ENCODE assay signal across 11 mouse cellular contexts in genomic region chr10:109136763-109137732, GRCm38 (mm10).
A peak's percentile ranks its signal among the peaks of the same experiment; 100 is the strongest.
DNase-seq lines count a peak whose midpoint lies in the region; ATAC-seq and TF ChIP-seq lines count a peak whose summit lies in the region.
"Had no signal": no experiment of that assay in that cellular context is flagged by ENCODE, and none has a peak within 500 bp of the region (broad histone marks: within the 10 kb centered on the region; RNA-seq: fewer than 3 reads in every experiment).

No protein-coding gene starts in this region.

- H3K9me3 ChIP-seq in liver, embryonic 11.5 days (ENCODE audit: control insufficient read depth, low read length): no peaks in the 10 kb centered on the region
- H3K9me3 ChIP-seq: kidney, embryonic 15.5 days had no signal

- H3K4me3 ChIP-seq in liver, adult 2 months (ENCODE audit: insufficient read depth, low read depth, low read length): no peak overlapping the region
- H3K4me3 ChIP-seq in liver, embryonic 11.5 days (ENCODE audit: low read depth, low read length): no peak overlapping the region
- H3K4me3 ChIP-seq: kidney, embryonic 15.5 days had no signal

- no peak for ATAC-seq in liver, embryonic 11.5 days (replicated peaks; ENCODE audit: low FRiP score)
- ATAC-seq in hematopoietic stem cell, adult 5-6 weeks (replicated peaks in 1 of 2; ENCODE audit: insufficient read depth in 1 of 2, low FRiP score in 2 of 2, low TSS enrichment in 1 of 2, low read depth in 1 of 2, poor library complexity in 2 of 2, severe bottlenecking in 2 of 2): peak; percentile 92 to 98
- no peak for ATAC-seq in inflammation-experienced regulatory T-cells, adult 6 months

- H3K4me1 ChIP-seq in liver, adult 2 months (ENCODE audit: control insufficient read depth, insufficient read depth, low read length): no peaks in the 10 kb centered on the region; the same call in 1 of the 2 replicates
- no peaks in the 10 kb centered on the region for H3K4me1 ChIP-seq in liver, embryonic 11.5 days (replicated peaks; ENCODE audit: control insufficient read depth, insufficient read depth, low read length)
- H3K4me1 ChIP-seq: kidney, embryonic 15.5 days had no signal

- TF ChIP-seq CTCF in liver, adult 2 months (IDR thresholded peaks at IDR 0.05; ENCODE audit: low read depth, low read length): no peak

- H3K36me3 ChIP-seq in liver, adult 2 months (ENCODE audit: control insufficient read depth, insufficient read depth, low read length): no peaks in the 10 kb centered on the region
- H3K36me3 ChIP-seq in liver, embryonic 11.5 days (ENCODE audit: control insufficient read depth, insufficient read depth, low read length): no peaks in the 10 kb centered on the region
- H3K36me3 ChIP-seq: kidney, embryonic 15.5 days had no signal

- H3K4me2 ChIP-seq in liver, embryonic 11.5 days: no peak overlapping the region
- H3K4me2 ChIP-seq: kidney, embryonic 15.5 days had no signal

- DNase-seq in cerebellum, adult 8-10 months: peak; percentile 28
- no peak for DNase-seq in cerebellum, postnatal 25 days
- DNase-seq in liver, adult 2 months (ENCODE audit: extremely low read depth, low read depth, low spot score): peak; percentile 51
- no peak for DNase-seq in liver, embryonic 11.5 days (ENCODE audit: low spot score)
- peak; percentile 65 for DNase-seq in MN1 (ENCODE audit: low spot score)
- no peak for DNase-seq in right cerebral cortex, postnatal 10 days (ENCODE audit: low spot score in 2 of 2)
- DNase-seq: adrenal gland, adult 8-10 months; right cerebral cortex, postnatal 14 days had no signal

- H3K27ac ChIP-seq in liver, adult 2 months (replicated peaks; ENCODE audit: insufficient read depth, low read depth, low read length): no peak overlapping the region
- no peak overlapping the region for H3K27ac ChIP-seq in liver, embryonic 11.5 days (ENCODE audit: low read depth, low read length)
- H3K27ac ChIP-seq: kidney, embryonic 15.5 days had no signal

- TF ChIP-seq POLR2A in liver, adult 2 months (IDR thresholded peaks at IDR 0.05; ENCODE audit: extremely low read depth, insufficient read depth, low read length): no peak

- H3K27me3 ChIP-seq in liver, adult 2 months (ENCODE audit: control insufficient read depth, insufficient read depth, low read length): no peaks in the 10 kb centered on the region
- no peaks in the 10 kb centered on the region for H3K27me3 ChIP-seq in liver, embryonic 11.5 days (replicated peaks; ENCODE audit: control insufficient read depth, insufficient read depth, low read length)
- H3K27me3 ChIP-seq: kidney, embryonic 15.5 days had no signal

- no peak overlapping the region for H3K9ac ChIP-seq in liver, adult 2 months (ENCODE audit: low read depth, low read length)
- H3K9ac ChIP-seq in liver, embryonic 11.5 days (ENCODE audit: low read depth, low read length): no peak overlapping the region
- H3K9ac ChIP-seq: kidney, embryonic 15.5 days had no signal

- no peaks in the 10 kb centered on the region for H3K79me2 ChIP-seq in liver, adult 2 months (ENCODE audit: control insufficient read depth, insufficient read depth, low read length)

- WGBS in liver, adult 2 months: 40% methylated on average over 3 of the region's 3 CpGs
- WGBS in liver, embryonic 11.5 days: 60% methylated on average over 3 of the region's 3 CpGs

Comparison
In these comparisons a context has a peak if more than half of its experiments do, and no peak if none do; other contexts are left out.
1. DNase-seq: peak in cerebellum, adult 8-10 months (single experiment), liver, adult 2 months (single experiment) and MN1 (single experiment); none in cerebellum, postnatal 25 days (0 of 2), liver, embryonic 11.5 days (single experiment) and right cerebral cortex, postnatal 10 days (0 of 2).
2. ATAC-seq: peak in hematopoietic stem cell, adult 5-6 weeks (2 of 2); none in liver, embryonic 11.5 days (single experiment) and inflammation-experienced regulatory T-cells, adult 6 months (single experiment).